Mouse (Mus musculus): ENCODE measurements around the gene Hspa4l. TPM values are rescaled to one million over a fixed set of nuclear protein-coding genes. Genes with fewer than 3 reads are reported as not detected.

Gene Hspa4l
- polyA plus RNA-seq, 1 experiment from 2014 or later: 23.2 TPM

Other genes with a start within 250 kb of the Hspa4l start
- gene Intu, start 213.2 kb upstream of the Hspa4l start, polyA plus RNA-seq (2016; fragmentation: Nextera tagmentation; extraction: Ambion mirVana): 1.2 and 2.0 TPM in 2 replicates
- gene Slc25a31, start 35.6 kb upstream of the Hspa4l start, polyA plus RNA-seq (2016; fragmentation: Nextera tagmentation; extraction: Ambion mirVana): 0.08 and 0.13 TPM in 2 replicates
- 57.3 and 59.0 TPM in 2 replicates for gene Plk4, start 55.5 kb downstream of the Hspa4l start, polyA plus RNA-seq (2016; fragmentation: Nextera tagmentation; extraction: Ambion mirVana)
- gene Mfsd8, start 102.4 kb downstream of the Hspa4l start, polyA plus RNA-seq (2016; fragmentation: Nextera tagmentation; extraction: Ambion mirVana): 5.7 and 6.1 TPM in 2 replicates
- gene Abhd18, start 102.5 kb downstream of the Hspa4l start, polyA plus RNA-seq (2016; fragmentation: Nextera tagmentation; extraction: Ambion mirVana): 4.2 and 4.4 TPM in 2 replicates
- gene 1700034I23Rik, start 158.0 kb downstream of the Hspa4l start, polyA plus RNA-seq (2016; fragmentation: Nextera tagmentation; extraction: Ambion mirVana): 0.06 TPM in 1 of 2 replicates, not detected in the other
- gene Larp1b, start 205.3 kb downstream of the Hspa4l start, polyA plus RNA-seq (2016; fragmentation: Nextera tagmentation; extraction: Ambion mirVana): 10.2 and 10.7 TPM in 2 replicates